Mouse (Mus musculus): ENCODE measurements at regions not wholly inside any gene's neighbourhood (a gene's known extent, or its start where the extent isn't known, plus 50 kb on each side); places are given as distances from the start of the nearest gene placed in this dataset.

DNA sequence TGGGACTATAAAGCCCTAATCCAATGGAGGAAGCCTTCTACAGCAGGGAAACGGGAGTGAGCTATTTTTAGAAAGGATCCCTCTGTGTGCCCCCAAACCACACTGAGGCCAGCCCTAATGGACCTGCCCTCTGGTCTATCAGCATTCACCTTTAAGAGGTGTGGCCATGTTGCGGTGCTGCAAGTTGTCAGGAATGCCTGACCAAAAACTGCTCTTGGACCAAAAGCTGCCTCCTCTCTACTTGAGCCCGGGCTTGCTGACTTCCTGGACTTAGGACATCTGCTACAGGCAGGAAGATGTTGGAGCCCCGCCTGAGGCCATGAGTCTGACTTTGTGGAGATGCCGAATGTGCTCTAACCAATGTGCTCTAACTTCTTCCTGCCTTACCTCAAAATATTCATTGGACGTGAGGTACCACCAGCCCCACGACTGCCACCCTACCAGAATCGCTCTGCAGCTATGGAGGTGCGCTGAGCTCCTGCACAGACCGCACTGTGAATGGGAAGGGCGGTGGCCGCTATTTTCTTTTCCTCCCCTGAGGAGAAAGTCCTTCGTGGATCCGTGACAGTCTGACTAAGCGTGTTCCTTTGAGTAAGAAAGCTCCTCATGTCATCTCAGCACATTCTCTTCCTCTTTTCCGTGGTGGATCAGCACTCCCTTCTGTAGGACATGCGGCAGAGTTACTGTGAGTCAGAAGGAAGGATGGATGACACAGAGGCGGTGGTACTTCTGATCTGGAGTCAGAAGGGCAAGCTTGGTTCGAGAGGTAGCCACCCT lies 313.0 kb downstream of the Gm49356 start:
- TF ChIP-seq POLR2A (IDR thresholded peaks at IDR 0.05; ENCODE audit: borderline replicate concordance, extremely low read depth, low read depth, low read length) (no peak), CTCF (IDR thresholded peaks at IDR 0.05; ENCODE audit: insufficient read depth, low read length) (no peak)

Measured in lung, adult 2 months (tissue).